Mouse (Mus musculus) left cerebral cortex, postnatal 25 days (tissue): ENCODE measurements around the gene Tmem182. TPM values are rescaled to one million over a fixed set of nuclear protein-coding genes. Genes with fewer than 3 reads are reported as not detected.
A peak's percentile ranks its signal among the peaks of the same experiment; 100 is the strongest.

Source experiments
- DNase-seq, 2 experiments: peaks; one replicate each; pipeline ENCODE4 v3.0.0; 2022; ENCODE audit warnings: low spot score in 2 of 2, mixed read lengths in 1 of 2
- intact Hi-C: fragments of 180-260 bp; cut with DNase I; formaldehyde crosslinking; loops from one replicate; pipeline ENCODE4 v1.15.1; 2025
- total RNA-seq, 2 experiments: library from RNA; stranded (reverse); gene quantifications; 2 replicates each; pipeline ENCODE4 v1.2.3; 2021

Gene Tmem182
- total RNA-seq, 2 experiments from 2014 or later: 0.25 TPM; not detected in 1

DNA sequence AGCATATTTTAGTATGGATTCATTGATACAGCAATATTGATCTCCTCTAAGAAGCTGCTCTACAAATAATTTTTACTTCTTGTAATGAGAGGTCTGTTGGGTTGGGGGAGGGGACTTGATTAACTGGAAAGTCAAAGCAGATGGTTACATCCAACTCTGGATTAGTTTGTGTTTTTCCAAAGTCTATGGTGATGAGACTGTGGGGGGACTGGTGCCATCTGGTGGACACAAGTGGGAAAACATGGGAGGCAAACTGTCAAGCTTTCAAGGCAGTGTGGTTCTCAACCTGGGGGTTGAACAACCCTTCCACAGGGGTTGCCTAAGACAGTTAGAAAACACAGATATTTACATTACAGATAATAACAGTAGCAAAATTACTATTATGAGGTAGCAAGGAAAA lies 39.2 kb downstream of the Tmem182 start:
- peak; percentile 55 to 56 for DNase-seq
- intact Hi-C loops: loop anchor here (2.0 to 5.0 kb wide), 2 partner anchors 42 to 262 kb away; partner anchors contain the start of gene Slc9a4

DNA sequence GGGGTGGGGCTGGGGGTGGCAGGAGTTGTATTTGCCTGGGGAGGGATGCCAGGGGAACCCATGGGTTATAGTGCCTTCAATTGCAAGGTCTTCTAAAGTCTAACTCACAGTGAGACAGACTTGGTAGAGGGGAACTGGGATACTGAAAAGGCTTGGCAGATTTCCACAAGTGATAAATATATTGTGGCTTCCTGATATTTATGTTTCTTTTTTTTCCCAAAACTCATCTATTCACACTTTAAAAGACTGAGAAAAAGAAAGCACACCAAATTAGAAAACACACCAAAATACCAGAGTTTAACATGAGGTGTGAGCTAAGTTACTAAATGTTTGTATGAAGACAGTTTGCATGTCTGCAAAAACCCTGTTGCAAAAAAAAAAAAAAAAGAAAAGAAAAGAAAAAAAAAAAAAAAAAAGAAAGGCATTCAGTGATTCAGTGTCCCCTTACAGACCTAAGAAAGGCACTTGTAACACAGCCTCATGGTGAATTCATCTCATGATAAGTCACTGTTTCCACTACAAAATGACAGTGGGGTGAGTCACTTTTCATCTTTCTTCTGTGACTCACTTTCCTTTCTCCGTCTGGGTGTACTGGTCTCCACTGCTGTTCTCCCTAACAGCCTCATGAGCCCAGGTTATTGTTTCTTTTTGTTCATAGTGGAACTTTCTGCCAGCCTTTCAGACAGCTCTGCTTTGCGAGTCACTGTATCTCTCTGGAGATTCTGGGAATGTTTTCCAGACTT lies 42.0 kb downstream of the Tmem182 start:
- intact Hi-C loops: no loop called here
- peak in 1 of 2 experiments; percentile 55 for DNase-seq

DNA sequence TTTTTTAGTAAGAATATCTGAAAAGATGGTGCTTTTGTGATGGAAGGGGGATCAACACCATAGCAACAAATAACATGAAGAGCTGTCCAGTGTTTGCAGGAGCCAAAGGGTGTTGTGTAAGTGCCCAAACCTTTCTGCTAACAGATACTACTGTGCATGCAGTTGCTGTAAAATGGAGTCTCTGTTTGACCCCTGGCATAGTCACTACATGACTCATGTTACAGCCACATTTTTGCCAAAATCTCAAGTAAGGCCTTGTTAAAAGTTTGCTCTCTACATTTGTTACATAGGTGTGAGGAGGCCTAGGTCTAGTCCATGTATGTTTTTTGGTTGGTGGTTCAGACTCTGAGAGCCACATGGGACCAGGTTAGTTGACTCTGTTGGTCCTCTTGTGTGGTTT lies 45.9 kb downstream of the Tmem182 start:
- no peak for DNase-seq
- intact Hi-C loops: no loop called here

- intact Hi-C loops: no loop called here
- DNase-seq: no peak
Measured at GRCm38 (mm10) chr1:40855268-40855667, 49.9 kb downstream of the Tmem182 start.

GRCm38 (mm10) chr1:40856846-40857636 lies 51.6 kb downstream of the Tmem182 start:
- intact Hi-C loops: no loop called here
- no peak for DNase-seq

DNA sequence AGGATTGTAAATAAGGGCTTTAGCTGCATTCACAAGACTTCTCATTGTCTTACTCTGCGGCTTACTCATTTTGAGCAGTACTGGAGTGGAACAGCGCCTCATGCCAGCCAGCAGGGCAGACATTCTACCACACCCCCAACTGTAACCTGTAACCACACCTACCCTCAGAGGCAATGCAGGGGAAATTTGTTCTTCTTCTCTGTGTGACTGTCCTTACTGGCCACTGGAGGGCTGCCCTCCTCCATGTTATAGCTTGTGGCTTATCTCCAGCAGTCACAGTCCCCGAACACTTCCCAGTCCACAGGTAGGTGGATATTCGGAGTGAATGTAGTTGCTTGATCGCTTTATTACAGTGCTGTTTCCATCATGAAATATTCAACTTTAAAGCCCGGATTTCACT lies 59.6 kb downstream of the Tmem182 start:
- no peak for DNase-seq
- intact Hi-C loops: no loop called here

DNA sequence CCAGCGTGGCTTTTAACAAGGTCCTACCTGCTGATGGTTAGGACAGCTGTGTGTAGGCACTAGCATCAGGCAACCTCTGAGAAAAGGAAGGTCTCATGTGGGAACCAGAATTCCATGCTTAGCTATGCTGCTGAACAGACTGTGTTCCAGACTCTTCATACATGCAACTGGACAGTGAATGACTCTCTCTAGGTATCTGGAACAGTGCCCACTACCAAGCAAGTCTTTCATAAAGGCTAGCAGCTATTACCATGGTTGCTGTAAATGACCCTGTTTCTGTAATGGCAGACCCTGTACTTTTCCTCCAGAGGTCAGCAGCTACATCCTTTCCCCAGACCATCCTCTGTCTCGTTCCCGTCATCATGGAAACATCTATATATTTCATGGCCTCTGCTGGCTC lies 61.7 kb downstream of the Tmem182 start:
- DNase-seq: no peak
- intact Hi-C loops: no loop called here

- intact Hi-C loops: no loop called here
- DNase-seq: no peak
Measured at GRCm38 (mm10) chr1:40867651-40868050, 62.2 kb downstream of the Tmem182 start.

GRCm38 (mm10) chr1:40873760-40874455 lies 68.5 kb downstream of the Tmem182 start:
- intact Hi-C loops: loop anchor here (10.0 kb wide), 1 partner anchor 1901 kb away; no protein-coding TSS in a partner anchor
- DNase-seq: peak in 1 of 2 experiments; percentile 9

DNA sequence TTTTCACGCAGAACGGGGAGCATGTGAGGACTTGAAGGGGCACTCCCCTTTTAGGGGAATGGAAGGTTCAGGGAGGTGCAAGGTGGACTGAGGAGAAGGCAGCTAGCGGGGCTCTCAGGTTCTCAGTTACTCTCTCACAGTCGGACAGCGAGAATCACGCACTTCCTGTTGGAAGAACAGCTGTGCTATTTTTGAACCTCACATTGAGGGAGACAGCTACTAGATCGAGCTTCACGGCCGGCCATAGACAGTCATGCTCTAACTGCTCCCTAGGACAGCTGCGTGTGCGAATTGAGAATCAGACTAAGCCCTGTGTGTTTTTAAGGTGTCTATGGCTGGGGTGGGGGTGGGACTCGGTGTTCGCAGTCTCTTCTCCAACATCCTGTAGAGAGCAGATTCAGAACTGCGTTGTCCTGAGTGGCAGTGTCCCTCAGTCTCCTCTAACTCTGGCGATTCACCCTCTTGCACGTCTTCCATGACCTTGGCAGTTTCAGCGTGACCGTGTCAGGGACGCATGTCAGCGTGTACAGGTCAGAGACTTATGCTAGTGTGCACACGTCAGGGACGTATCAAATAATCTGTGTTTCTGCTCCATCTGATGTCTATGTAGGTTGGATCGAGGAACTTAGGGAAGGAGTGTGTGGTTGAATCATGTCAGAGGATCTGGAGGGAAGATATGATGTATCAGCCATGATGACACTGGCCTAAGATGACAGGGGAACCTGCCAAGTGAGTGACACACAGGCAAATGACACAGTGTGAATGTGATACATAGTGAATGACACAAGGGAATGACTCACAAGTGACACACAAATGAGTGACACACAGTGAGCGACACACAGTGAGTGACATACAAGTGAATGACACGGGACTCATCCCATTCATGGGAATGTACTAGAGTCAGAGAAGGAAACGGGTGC lies 69.3 kb downstream of the Tmem182 start:
- intact Hi-C loops: loop anchor here (5.0 to 10.0 kb wide), 2 partner anchors 1823 to 1900 kb away; partner anchors contain the start of gene Pou3f3

GRCm38 (mm10) chr1:40879051-40879450 lies 73.7 kb downstream of the Tmem182 start:
- peak; percentile 80 to 88 for DNase-seq
- intact Hi-C loops: loop anchor here (5.0 to 10.0 kb wide), 2 partner anchors 1818 to 1896 kb away; partner anchors contain the start of gene Pou3f3

More for the DNA sequence above, 69.3 kb downstream of the Tmem182 start:
- DNase-seq: peak in 1 of 2 experiments; percentile 32

DNA sequence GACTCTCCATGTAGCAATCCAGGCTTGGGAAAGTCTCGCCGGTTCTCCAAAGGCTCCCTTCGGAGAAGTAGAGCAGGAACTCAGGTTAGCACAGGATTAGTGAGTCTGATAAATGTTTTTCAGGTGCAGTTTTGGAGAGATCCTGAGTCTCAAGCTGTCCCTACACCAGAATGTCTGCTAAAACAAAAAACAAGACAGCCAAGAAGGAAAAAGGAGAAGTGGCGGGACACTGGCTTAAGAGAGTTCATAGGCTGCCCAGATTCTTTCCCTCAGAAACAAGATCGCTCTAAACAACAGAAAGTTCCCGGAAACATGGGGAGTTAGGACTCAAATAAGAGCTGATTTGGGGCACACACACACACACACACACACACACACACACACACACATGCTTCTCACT lies 74.1 kb downstream of the Tmem182 start:
- intact Hi-C loops: loop anchor here (5.0 to 10.0 kb wide), 2 partner anchors 1818 to 1895 kb away; partner anchors contain the start of gene Pou3f3
- no peak for DNase-seq

- intact Hi-C loops: loop anchor here (5.0 to 10.0 kb wide), 2 partner anchors 267 to 1374 kb away; no protein-coding TSS in a partner anchor
- no peak for DNase-seq
Measured at GRCm38 (mm10) chr1:40880527-40880926, 75.1 kb downstream of the Tmem182 start.

DNA sequence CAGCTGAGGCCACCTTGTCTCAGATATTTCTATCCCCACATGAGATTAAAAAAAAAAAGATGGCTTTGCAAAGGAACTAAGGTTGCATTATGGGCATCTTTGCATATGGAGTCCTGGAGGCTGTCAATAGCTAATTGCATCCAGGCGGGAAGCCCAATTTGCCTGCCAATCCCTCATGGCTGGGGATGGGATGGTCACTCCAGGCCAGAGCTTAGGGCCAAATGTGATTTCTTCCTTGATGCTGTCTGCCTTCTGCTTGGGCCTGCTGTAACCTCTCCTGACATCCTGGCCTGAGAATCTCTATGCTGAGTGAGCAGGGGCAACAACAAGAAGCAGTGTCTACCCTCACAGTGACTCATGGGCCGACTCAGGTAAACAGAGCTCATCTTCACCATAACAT lies 78.5 kb downstream of the Tmem182 start:
- intact Hi-C loops: loop anchor here (5.0 to 10.0 kb wide), 2 partner anchors 263 to 1371 kb away; no protein-coding TSS in a partner anchor
- DNase-seq: no peak

GRCm38 (mm10) chr1:40884943-40885342 lies 79.5 kb downstream of the Tmem182 start:
- intact Hi-C loops: loop anchor here (5.0 to 10.0 kb wide), 3 partner anchors 97 to 1370 kb away; no protein-coding TSS in a partner anchor
- DNase-seq: no peak

DNA sequence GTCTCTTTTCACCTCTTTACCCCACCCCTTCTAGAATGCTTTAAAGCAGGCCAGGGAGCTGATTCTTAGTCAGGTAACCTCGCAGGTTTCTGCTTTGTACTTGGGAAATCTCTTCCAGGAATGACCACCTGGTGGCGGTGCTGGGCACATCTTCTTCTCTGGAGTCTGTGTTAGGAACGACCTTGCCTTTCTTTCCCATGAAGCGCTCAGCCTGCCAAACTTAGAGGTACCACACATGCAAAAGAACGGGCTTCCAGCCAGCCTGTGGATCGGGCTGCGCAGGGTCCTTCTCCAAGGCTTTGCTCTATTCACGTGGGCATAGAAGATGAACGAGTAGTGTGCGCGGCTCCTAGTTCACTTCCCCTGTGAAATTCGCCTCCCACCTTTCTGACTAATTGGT lies 82.3 kb downstream of the Tmem182 start:
- intact Hi-C loops: loop anchor here (5.0 to 10.0 kb wide), 2 partner anchors 95 to 1367 kb away; no protein-coding TSS in a partner anchor
- peak; percentile 76 to 87 for DNase-seq

GRCm38 (mm10) chr1:40888396-40889040 lies 83.1 kb downstream of the Tmem182 start:
- no peak for DNase-seq
- intact Hi-C loops: loop anchor here (5.0 to 10.0 kb wide), 2 partner anchors 94 to 1366 kb away; no protein-coding TSS in a partner anchor

- no peak for DNase-seq
- intact Hi-C loops: loop anchor here (5.0 to 10.0 kb wide), 2 partner anchors 93 to 1365 kb away; no protein-coding TSS in a partner anchor
Measured at GRCm38 (mm10) chr1:40889617-40890016, 84.2 kb downstream of the Tmem182 start.
